Mouse (Mus musculus) heart, postnatal 0 days (tissue): ENCODE results near the gene Rae1.

Source experiments
- CTCF ChIP-seq: IDR thresholded peaks from 2 replicates; pipeline ENCODE4 v1.5.1; 2016; ENCODE audit warnings: antibody characterized with exemption, control low read depth, low read depth
- EP300 ChIP-seq: IDR thresholded peaks from 2 replicates; pipeline ENCODE4 v1.6.1; 2016; ENCODE audit warnings: antibody characterized with exemption, low read depth

DNA sequence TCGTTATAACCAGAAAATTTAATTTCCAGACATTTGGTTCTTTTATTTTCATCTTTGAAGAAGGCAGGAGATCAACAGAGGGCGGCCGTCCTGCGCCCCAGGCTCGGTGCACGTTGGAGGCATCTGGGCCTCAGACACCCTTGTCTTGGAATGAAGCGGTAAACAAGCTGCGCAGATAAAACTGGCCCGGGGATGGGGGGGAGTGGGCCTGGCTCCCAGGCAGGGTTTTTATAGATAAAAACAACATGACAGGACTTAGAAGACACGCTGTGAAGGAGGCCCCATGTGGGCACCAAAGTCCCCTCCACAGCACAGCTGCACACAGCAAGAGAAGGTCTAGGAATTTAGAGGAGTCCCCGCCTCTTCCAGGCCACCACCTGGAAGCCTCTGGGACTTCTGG, 49.2 kb upstream of the Rae1 start:
- no peak for TF ChIP-seq EP300
- TF ChIP-seq CTCF = no peak
